Mouse (Mus musculus) G1E (cell line): Measurements from ENCODE around the gene Gpr39. TPM values are rescaled to one million over a fixed set of nuclear protein-coding genes. Genes with fewer than 3 reads are reported as not detected.

Source experiments
- ATAC-seq: 2 replicates; pipeline ENCODE4 v1.8.0; 2016; ENCODE audit warnings: mild to moderate bottlenecking; ENCODE audit not compliant: insufficient number of reproducible peaks, poor library complexity, low FRiP score, severe bottlenecking; ENCODE audit errors: extremely low read depth
- DNase-seq: peaks from one replicate; pipeline ENCODE4 v3.0.0; 2012; ENCODE audit warnings: low spot score
- H3K27me3 ChIP-seq: 2 replicates; pipeline ENCODE4 v1.6.1; 2012; ENCODE audit warnings: mild to moderate bottlenecking, low read length, inconsistent platforms; ENCODE audit not compliant: insufficient read depth
- H3K36me3 ChIP-seq: replicated peaks from 2 replicates; pipeline ENCODE3; 2012; ENCODE audit warnings: mild to moderate bottlenecking, inconsistent platforms
- H3K4me1 ChIP-seq: 2 replicates; pipeline ENCODE4 v1.6.1; 2012; ENCODE audit warnings: low read depth, low read length, inconsistent platforms, mixed read lengths; ENCODE audit not compliant: insufficient read depth
- H3K4me3 ChIP-seq: 2 replicates; pipeline ENCODE4 v1.5.1; 2012; ENCODE audit warnings: low read depth, mild to moderate bottlenecking, inconsistent platforms, low read length, moderate library complexity, mixed read lengths
- H3K9me3 ChIP-seq: replicated peaks from 2 replicates; pipeline ENCODE4 v1.6.1; 2012; ENCODE audit warnings: inconsistent platforms
- CTCF ChIP-seq: IDR thresholded peaks from 2 replicates; pipeline ENCODE4 v1.5.1; 2012; ENCODE audit warnings: low read depth, low read length, inconsistent platforms, mixed read lengths
- GATA1 ChIP-seq: IDR thresholded peaks from 2 replicates; pipeline ENCODE4 v1.6.1; 2012; ENCODE audit warnings: borderline replicate concordance, low read length, inconsistent platforms, mixed read lengths
- GATA2 ChIP-seq: IDR thresholded peaks from 2 replicates; pipeline ENCODE4 v1.6.1; 2012; ENCODE audit warnings: low read depth, low read length, inconsistent platforms, borderline replicate concordance
- POLR2AphosphoS5 ChIP-seq: IDR thresholded peaks from 2 replicates; pipeline ENCODE4 v1.6.1; 2012; ENCODE audit warnings: low read depth, low read length, inconsistent platforms; ENCODE audit not compliant: insufficient replicate concordance
- TAL1 ChIP-seq: conservative IDR thresholded peaks from 2 replicates; pipeline ENCODE4 v1.6.1; 2012; ENCODE audit warnings: low read depth, low read length, inconsistent platforms, mixed read lengths
- polyA plus RNA-seq: library from polyadenylated mRNA; stranded (reverse); fragments of >175 nt; gene quantifications from 2 replicates; pipeline ENCODE4 v1.2.3, GENCODE M21; 2012
- total RNA-seq, 2 experiments: library from RNA; stranded (forward) in 1 of 2; stranded (reverse) in 1 of 2; fragments of 200-1000 nt in 1 of 2; fragments of >200 nt in 1 of 2; fragmentation: Nextera tagmentation in 1 of 2; gene quantifications; 2 replicates each; pipeline ENCODE4 v1.2.3; 2014 to 2017

Gene Gpr39
- total and polyA plus RNA-seq, 3 experiments: 0.22 TPM; not detected in 2

- TF ChIP-seq POLR2AphosphoS5 (no peak), GATA1 (no peak), TAL1 (no peak), GATA2 (no peak), CTCF (no peak)
- H3K36me3 ChIP-seq: no peaks in the 10 kb centered on the region
- no peaks in the 10 kb centered on the region for H3K4me1 ChIP-seq
- no peaks in the 10 kb centered on the region; the same call in 1 of the 2 replicates for H3K27me3 ChIP-seq
- ATAC-seq (no peak), DNase-seq (no peak)
- no peak overlapping the region for H3K4me3 ChIP-seq
- peaks cover 15% of the 10 kb centered on the region for H3K9me3 ChIP-seq
Measured at GRCm38 (mm10) chr1:125813141-125813782, 136.5 kb downstream of the Gpr39 start.

- no peak for ATAC-seq
Measured at GRCm38 (mm10) chr1:125821101-125821500, 144.3 kb downstream of the Gpr39 start.

GRCm38 (mm10) chr1:125823611-125824010 lies 146.8 kb downstream of the Gpr39 start:
- no peak for ATAC-seq
- no peaks in the 10 kb centered on the region for H3K27me3 ChIP-seq
- no peak for DNase-seq
- H3K36me3 ChIP-seq: no peaks in the 10 kb centered on the region
- H3K4me3 ChIP-seq: no peak overlapping the region
- H3K9me3 ChIP-seq: peaks cover 16% of the 10 kb centered on the region
- H3K4me1 ChIP-seq: no peaks in the 10 kb centered on the region
- TF ChIP-seq CTCF (no peak), GATA2 (no peak), TAL1 (no peak), GATA1 (no peak), POLR2AphosphoS5 (no peak)

More at GRCm38 (mm10) chr1:125821101-125821500, 144.3 kb downstream of the Gpr39 start:
- peaks cover 10% of the 10 kb centered on the region; the same call in 1 of the 2 replicates for H3K9me3 ChIP-seq
- no peaks in the 10 kb centered on the region for H3K36me3 ChIP-seq
- H3K4me3 ChIP-seq: no peak overlapping the region
- no peak for DNase-seq
- H3K27me3 ChIP-seq: no peaks in the 10 kb centered on the region
- TF ChIP-seq TAL1 (no peak), GATA2 (no peak), CTCF (no peak), POLR2AphosphoS5 (no peak), GATA1 (no peak)
- no peaks in the 10 kb centered on the region for H3K4me1 ChIP-seq

- no peak for TF ChIP-seq GATA1
- no peak for TF ChIP-seq POLR2AphosphoS5
- TF ChIP-seq CTCF: no peak
- TF ChIP-seq GATA2: no peak
- no peak for TF ChIP-seq TAL1
- DNase-seq: no peak
- no peaks in the 10 kb centered on the region for H3K36me3 ChIP-seq
- no peak overlapping the region for H3K4me3 ChIP-seq
- no peak for ATAC-seq
- peaks cover 28% of the 10 kb centered on the region for H3K9me3 ChIP-seq
- no peaks in the 10 kb centered on the region for H3K4me1 ChIP-seq
- no peaks in the 10 kb centered on the region for H3K27me3 ChIP-seq
Measured at GRCm38 (mm10) chr1:125837507-125837906, 160.7 kb downstream of the Gpr39 start.

- no peaks in the 10 kb centered on the region for H3K27me3 ChIP-seq
- H3K36me3 ChIP-seq: no peaks in the 10 kb centered on the region
- H3K4me3 ChIP-seq: no peak overlapping the region
- TF ChIP-seq GATA1 (no peak), POLR2AphosphoS5 (no peak), CTCF (no peak), TAL1 (no peak), GATA2 (no peak)
- no peak for ATAC-seq
- no peak for DNase-seq
- H3K4me1 ChIP-seq: no peaks in the 10 kb centered on the region
- peaks cover 22% of the 10 kb centered on the region for H3K9me3 ChIP-seq
Measured at GRCm38 (mm10) chr1:125839746-125840392, 163.1 kb downstream of the Gpr39 start.

- peaks cover 27% of the 10 kb centered on the region for H3K9me3 ChIP-seq
- no peaks in the 10 kb centered on the region for H3K36me3 ChIP-seq
- H3K4me3 ChIP-seq: no peak overlapping the region
- ATAC-seq: no peak
- no peak for DNase-seq
- TF ChIP-seq POLR2AphosphoS5 (no peak), GATA1 (no peak), TAL1 (no peak), GATA2 (no peak), CTCF (no peak)
- H3K27me3 ChIP-seq: no peaks in the 10 kb centered on the region
- H3K4me1 ChIP-seq: no peaks in the 10 kb centered on the region
Measured at GRCm38 (mm10) chr1:125854646-125855045, 177.9 kb downstream of the Gpr39 start.
